Mouse (Mus musculus): ENCODE data around the gene Dach1. TPM values are rescaled to one million over a fixed set of nuclear protein-coding genes. Genes with fewer than 3 reads are reported as not detected.

Gene Dach1
- total RNA-seq, 1 experiment from 2014 or later, result 36.8 TPM

DNA sequence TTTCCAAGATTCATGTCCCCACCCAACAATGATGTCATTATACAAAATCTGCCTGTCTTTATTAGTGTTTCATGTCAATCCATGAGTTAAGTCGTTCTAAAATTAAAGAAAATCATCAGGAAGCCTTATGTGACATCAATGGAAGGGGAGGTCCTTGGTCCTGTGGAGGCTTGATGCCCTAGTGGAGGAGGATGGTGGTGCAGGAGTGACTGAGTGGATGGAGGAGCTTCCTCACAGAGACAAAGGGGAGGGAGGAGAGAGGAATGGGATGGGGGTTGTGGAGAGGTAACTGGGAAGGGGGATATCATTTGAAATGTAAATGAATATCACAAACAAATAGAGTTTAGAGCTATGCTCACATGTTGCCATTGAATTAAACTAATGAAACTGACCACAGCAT, 287.6 kb downstream of the Dach1 start:
- no peak for ATAC-seq (replicated peaks; ENCODE audit: low read depth, poor library complexity, severe bottlenecking)

DNA sequence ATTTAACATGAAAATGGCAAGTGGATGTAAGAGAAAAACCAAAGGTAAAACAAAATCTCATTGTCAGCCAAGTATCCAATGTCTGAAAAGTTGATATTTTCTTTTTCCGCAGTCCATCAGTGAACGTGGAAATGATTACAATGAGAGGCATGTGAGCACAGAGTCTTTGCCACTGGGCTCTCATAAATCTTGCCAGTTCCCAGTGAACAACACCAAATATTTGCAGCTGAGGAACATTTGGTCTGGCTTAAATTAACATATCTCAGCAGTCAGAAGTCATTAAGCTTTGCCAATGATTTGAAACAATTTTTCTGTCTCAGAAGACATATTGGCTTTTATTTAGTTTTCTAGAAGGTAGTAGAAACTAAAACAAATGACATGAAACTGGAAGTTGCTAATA, 298.6 kb downstream of the Dach1 start:
- ATAC-seq (replicated peaks; ENCODE audit: low read depth, poor library complexity, severe bottlenecking), result no peak

DNA sequence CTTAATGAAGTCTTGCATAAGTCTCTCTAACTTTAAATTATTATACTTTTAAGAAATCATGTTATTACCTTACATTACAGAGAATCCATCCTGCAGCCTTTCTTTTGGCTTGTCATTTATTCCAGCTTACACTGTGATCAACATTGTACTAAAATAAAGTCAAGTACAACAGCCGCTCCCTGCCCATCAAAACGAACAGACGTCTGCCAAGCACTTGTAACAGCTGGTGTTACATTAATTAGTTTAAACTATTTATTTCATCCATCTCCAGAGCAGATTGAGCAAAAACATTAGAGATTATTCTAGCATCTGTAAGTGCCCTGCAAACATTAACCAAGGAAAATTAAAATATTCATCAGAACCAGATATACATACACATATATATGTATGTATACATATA, 311.2 kb downstream of the Dach1 start:
- no peak for ATAC-seq (replicated peaks; ENCODE audit: low read depth, poor library complexity, severe bottlenecking)

DNA sequence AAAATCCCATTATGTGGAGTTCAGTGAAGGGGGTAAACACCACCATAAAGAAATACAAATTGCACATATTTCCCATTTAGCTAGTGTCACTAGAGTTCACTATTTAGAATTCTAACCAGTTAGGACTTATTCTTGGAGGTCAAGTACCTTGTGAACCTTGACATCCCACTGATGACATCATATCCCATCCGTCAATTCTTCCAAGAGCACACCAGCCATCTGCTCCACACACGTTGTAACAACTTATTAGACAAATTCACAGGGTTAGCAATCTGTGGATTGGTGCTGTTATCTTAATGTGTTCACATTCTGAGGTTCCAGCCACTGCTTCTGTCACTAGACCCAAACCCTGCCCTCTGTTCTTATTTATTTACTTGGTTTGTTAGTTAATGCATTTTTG, 312.3 kb downstream of the Dach1 start:
- no peak for ATAC-seq (replicated peaks; ENCODE audit: low read depth, poor library complexity, severe bottlenecking)

DNA sequence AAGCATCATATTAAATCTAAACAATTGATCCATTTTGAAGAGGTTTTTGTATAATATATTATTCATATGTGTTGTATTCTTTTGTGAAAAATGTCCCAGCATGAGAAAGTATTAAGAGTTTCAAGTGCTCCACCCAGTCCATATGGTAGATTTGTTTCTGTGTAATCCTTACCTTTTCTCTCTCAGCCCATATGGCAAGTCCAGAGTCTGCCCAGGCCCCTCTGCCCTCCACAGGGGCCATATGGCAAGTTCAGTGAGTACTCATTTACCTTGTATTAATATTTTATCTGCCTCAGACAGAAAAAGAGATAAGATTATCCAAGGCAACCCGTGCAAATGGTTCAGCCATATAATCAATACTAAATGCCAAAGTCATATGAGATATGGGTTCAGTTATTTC, 314.2 kb downstream of the Dach1 start:
- no peak for ATAC-seq (replicated peaks; ENCODE audit: low read depth, poor library complexity, severe bottlenecking)

DNA sequence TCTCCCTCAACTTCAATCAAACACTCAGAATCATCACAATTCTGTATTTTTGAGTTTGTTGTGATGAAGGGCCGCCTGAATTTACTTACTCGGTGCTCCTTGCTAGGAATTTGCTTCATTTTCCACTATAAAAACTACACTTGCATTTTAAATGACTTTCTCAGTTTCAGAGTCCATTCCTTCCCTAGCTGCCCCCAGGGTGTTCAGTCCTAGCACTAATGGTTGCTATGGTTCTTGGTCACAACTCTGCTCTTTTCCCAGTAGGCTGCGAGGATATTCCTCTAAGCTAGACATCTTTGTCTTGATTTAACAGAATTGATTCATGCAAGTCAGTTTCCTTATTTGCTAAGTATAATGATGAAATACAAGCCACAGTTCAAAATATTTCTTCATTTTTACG, 319.1 kb downstream of the Dach1 start:
- no peak for ATAC-seq (replicated peaks; ENCODE audit: low read depth, poor library complexity, severe bottlenecking)

DNA sequence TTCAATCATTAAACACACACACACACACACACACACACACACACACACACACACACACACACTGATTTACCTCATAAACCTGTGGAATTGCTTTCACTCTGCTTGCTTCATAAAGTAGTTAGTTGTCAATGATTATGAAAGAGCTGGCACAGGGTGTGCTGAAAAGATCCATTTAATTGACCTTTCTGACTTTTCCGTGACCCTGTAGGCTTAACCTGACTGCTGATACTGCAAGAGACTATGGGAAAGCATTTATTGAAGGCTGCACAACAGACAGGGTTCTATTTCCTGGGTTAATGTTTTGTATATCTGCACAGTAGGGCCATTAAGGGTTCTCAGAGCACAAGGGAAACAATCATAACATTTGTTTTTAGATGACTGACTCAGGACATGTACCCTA, 321.9 kb downstream of the Dach1 start:
- no peak for ATAC-seq (replicated peaks; ENCODE audit: low read depth, poor library complexity, severe bottlenecking)

DNA sequence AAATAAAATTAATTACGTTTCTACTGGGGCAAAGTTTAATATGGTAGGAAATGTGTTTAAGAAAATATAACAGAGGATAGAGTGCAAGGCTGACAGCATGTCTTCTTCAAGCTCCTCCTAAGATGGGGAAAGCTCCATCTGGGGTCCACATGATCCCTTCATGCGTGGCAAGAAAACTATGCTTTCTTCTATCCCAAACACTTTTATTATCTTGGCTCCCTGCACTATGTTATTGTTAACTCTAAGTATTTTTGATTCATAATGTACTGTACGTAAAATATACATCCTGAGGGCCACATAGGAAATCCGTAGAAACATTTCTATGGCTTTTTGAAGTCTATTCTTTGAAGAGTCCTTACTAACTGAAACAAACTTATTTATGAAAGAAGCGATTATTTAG, 330.3 kb downstream of the Dach1 start:
- no peak for ATAC-seq (replicated peaks; ENCODE audit: low read depth, poor library complexity, severe bottlenecking)

DNA sequence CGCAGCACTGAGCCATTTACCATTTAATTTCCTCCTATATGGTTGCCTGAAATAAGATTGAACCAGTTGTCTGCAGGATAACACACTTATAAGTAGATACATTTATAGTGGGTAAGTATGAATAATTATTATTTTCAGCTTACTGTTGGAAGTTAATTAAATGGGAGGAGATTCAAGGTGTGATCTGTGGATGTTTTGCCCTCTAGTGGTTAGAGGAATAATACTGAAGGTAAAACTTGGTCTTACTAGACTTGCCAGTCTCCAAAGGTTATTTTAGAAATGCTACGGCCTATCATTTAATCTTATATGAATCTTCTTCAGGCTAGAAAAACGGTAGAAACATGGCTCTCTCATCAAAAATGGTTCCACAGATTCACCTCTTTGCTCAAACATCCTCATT, 339.7 kb downstream of the Dach1 start:
- ATAC-seq (replicated peaks; ENCODE audit: low read depth, poor library complexity, severe bottlenecking), result no peak

DNA sequence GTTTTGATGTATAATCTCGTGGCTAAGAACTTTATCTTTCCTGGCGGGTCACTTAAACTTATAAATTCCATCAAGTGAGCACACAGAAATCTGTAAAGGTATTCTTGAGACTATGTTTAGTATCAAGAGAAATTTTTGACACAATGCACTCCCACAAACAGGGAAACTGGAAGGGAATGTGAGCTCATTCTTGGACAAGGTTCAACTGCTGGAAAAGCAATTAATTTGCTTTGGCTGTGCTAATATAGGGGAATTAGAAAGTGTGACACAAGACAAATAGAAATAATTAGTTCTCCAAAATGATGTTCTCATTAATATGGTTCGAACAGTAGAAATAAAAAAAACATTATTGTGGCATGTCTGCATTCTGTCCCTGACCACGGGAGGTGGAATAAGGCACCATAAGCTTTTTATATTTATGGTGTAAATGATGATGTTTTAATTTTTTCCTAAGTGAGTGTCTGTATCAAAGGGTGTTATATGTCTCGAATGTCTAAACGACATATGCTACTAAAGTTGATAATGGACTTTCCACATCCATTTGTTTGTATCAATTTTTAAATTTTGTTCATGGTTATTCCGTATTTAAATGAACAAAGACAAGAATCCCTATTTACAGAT, 354.9 kb downstream of the Dach1 start:
- ATAC-seq (replicated peaks; ENCODE audit: low read depth, poor library complexity, severe bottlenecking), result no peak

DNA sequence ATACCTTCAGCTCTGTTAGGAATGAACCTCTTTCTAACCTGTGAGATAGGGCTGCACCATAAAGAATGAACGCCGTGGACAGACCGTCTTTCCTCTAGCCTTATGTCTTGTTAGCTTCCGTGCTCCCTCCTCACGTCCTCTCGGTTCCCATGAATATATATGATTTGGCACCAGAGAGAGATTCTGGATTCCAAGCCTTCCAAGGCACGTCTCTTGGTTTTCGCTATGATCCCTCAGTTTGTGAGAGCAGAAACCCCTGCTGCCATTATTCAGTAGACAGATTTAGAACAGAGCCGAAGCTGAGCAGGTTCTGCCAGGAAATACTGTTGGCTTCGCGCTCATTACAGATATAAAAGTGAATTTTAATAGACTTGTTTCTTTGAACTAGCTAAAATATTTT, 356.0 kb downstream of the Dach1 start:
- ATAC-seq (replicated peaks; ENCODE audit: low read depth, poor library complexity, severe bottlenecking), result no peak

DNA sequence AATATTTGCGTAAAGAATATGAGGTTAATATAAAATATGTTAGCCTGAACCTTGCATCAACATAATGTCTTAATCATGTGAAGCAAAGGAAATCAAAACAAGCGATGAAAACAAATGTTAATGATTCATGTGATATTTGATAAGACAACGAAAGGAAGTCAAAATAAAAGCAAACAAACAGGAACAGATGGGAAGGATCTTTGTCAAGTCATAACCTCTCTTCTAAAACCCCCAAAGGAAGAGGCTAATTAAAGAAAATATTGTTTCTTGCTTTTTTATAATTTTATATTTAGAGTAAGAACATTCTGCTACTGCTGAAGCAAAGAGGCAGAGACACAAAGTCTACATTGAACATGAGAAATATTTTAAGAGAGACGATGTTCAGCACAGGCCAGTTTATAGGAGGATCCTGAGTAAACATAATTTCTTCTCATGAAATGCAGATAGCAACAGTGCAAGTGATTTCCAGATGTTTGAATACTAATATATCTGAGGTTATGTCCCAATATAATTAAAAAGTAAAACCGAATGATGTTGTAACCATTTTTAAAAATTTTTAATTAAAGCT, 374.1 kb downstream of the Dach1 start:
- no peak for ATAC-seq (replicated peaks; ENCODE audit: low read depth, poor library complexity, severe bottlenecking)

DNA sequence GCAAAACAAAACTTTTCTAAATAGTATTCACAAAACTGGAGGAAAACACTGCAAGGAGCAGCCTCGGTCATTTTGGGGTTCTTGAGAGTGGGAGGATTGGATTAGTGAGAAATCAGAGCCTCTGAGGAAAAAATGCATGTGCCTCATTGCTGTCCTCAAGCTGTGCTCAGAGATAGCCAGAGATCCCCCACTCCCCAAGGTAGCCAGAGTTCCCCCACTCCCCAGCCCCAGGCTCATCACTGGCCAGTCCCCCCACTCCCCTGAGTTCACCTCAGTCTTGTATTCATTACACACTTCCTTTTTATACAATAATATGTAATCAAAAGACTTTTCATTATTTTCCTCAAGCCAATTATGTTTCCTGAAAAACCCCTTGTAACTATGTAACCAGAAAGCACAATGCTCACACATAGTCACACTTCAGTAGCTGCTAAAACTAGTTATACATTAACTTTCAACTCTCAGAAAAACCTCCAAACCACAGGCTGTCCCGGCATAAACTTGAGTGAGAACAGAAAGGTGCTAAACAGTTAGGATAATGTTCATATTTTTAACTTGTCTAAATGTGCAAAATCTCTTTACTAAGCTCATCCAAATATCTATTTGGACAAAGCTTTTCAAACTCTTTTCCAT, 395.3 kb downstream of the Dach1 start:
- ATAC-seq (replicated peaks; ENCODE audit: low read depth, poor library complexity, severe bottlenecking), result no peak

DNA sequence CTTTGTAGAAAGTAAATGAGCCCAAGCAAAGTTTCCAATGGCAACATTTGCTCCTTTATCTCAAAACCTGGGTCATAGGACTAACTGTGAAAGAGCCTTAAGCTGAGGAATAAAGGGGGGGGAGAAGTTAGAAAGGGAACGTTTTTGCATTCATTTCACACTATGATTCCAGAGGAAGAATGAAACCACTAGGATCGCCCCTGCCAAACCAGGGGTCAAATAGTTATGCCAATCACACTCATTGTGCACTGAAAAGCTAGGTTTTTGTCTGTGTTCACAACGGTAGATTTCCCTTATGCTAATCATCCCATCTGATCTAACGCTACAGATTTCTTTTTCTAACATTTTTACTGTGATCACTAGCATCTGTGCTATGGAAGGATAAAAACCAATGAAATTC, 415.2 kb downstream of the Dach1 start:
- ATAC-seq (replicated peaks; ENCODE audit: low read depth, poor library complexity, severe bottlenecking), result no peak

DNA sequence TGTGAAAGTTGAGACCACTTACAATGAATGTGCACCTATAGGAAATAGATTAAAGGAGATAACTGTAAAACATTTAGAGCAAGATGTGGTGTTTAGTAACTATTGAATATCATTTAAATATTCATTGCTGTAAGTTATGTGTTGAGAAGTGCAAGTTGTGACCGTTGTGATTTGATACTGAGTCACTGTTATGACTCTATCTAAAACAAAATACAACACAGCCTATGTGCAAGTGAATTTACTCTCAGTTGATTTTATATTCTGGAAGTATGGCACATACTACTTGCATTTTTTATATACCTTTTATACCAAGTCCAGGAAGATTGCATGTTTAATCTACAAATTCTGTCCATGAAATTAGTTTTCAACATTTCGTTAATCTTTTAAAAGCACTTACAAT, 415.6 kb downstream of the Dach1 start:
- no peak for ATAC-seq (replicated peaks; ENCODE audit: low read depth, poor library complexity, severe bottlenecking)

DNA sequence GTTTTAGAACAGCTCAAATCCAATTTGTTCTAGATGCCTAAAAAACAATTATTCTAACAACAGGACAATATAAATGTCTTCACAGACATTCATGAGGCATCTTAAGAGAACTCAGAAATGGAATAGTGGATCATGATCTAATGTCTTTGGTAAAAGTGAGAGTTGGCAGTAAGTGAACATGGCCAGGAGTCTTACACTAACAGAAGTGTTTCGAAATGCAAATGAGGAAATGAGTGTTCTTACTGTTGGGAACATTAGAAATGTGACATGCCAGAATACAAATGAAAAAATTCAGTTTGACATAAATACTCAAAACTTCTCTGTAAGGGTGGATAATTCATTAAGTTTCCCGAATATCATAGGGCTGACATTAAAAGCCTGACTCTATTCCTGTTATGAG, 426.3 kb downstream of the Dach1 start:
- ATAC-seq (replicated peaks; ENCODE audit: low read depth, poor library complexity, severe bottlenecking), result no peak

DNA sequence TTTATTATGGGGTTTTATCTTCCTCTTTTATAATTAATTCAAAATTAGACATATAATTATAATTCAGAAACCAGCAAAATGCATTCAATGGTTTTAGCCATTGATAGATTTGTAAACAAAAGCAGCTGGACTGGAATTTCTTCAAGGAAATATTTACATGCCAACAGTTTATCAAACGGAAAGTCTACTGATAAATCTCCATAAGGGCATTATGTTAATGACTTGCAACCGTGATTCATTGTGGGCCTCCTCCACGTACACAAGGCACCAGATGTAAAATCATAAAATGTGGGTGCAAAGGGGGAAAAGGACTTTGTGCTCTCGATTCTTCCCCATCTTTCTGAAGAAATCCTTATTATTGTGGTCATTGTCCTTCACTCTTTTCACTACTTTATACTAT, 426.8 kb downstream of the Dach1 start:
- ATAC-seq (replicated peaks; ENCODE audit: low read depth, poor library complexity, severe bottlenecking), result no peak
